Mouse (Mus musculus): ENCODE data around the gene 2310034G01Rik.

Gene 2310034G01Rik

DNA sequence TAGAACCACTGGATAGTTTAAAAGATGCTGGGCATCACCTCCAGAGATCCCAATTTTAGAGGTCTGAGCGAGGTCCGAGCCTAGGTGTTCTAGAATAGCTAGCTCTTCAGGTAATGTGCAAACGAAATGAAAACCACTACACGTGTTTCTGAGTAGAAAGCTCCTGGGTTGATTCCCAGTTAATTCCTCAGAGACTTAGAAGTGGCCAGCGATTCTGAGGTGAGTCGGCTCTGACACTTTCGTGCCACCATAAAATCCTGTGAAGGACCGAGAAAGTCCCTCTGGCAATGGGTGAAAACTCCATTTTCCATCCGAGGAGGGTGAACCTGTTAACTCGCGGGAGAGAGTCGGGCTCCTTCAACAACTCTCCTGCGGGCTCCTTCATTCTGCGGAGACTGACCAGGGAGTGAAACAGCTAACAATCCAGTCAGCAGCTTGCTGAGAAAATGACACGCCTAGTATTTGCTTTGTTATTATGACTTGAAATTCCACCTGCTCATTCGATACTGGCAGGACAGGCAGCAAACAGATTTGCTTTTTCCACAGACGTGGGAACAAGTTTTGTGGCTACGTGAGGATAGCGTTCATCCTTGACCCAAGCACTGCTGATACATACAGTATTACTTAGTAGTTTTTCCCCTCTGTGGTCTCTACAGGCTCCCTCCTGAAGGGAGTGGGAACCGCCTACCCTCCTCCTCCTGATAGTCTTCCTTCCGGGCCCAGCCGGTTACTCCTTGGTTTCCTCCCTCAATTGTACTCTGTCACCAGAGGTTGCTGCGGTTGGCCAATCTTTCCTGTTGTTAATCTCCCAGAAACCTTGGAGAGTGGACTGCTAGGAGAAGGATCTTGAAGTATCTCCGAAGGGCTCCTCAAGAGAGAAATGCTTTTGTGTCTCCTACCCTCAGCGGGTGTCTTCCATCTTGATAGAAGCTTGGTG, 7.5 kb upstream of the 2310034G01Rik start:
- no peak for DNase-seq (ENCODE audit: low spot score in 2 of 2)

GRCm38 (mm10) chr19:46356701-46357138, 6.6 kb upstream of the 2310034G01Rik start:
- peak; percentile 80 to 90 for DNase-seq (ENCODE audit: low spot score in 2 of 2)

GRCm38 (mm10) chr19:46349550-46349949, 552 bp downstream of the 2310034G01Rik start:
- DNase-seq (ENCODE audit: low spot score in 2 of 2), result no peak

DNA sequence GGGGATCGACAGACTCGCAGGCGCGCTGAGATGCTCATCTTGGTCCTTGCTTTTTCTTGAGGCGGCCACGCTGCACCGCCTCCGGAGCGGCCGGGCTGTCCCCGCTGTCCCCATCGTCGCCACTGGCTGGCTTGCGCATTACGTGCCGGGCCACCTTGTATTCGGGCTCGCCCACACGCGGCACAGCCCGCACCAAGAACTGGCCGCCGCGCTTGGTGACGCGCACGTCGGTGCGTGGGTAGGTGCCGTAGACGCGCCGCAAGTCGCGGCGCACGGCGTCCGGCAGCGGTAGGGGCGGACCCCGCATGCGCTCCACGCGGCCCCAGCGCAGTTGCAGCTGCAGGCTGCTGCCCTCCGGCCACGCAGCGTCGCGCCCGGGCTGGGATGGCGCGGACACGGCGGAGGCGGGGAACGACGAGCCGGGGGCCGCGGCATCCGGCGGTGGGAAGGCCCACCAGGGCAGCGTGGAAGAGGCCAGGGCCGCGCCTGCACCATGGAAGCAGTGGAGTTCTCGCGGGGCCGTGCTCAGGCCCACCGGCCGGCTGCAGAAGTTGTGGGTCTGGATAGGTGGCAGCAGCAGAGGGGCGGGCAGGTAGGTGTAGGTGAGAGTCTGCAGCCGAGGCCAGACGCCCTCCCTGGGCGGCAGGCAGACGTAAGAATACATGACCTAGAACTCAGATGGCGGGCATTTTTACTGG, 1.2 kb downstream of the 2310034G01Rik start:
- peak; percentile 60 to 79 for DNase-seq (ENCODE audit: low spot score in 2 of 2)

DNA sequence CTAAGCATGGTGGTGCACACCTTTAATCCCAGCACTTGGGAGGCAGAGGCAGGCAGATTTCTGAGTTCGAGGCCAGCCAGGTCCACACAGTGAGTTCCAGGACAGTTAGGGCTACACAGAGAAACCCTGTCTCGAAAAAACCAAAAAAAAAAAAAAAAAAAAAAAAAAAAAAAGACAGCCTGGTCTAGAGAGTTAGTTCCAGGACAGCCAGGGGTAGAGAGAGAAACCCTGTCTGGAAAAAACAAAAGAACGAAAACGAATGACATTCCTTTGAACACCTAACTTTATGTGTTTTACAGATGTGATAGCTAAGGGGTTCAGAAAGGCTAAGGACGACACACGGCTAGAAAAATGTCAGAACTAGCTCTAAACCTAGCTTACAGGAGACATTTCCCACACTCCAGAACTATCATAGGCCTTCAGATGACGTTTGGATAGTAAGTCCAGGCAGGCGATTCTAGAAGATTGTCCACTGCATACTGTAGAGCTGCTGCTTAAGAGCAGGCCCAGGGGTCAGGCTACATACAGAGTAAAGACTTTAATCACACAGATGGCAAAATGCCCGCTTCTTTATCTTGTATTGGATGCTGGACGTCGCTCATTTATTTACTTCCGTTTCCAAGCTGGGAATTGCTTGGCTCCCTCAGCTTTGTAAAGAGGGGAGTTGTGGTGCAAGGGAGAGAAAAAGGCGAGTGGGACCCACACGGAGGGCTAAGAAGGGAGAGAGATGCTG, 2.0 kb downstream of the 2310034G01Rik start:
- DNase-seq (ENCODE audit: low spot score in 2 of 2), result no peak

DNA sequence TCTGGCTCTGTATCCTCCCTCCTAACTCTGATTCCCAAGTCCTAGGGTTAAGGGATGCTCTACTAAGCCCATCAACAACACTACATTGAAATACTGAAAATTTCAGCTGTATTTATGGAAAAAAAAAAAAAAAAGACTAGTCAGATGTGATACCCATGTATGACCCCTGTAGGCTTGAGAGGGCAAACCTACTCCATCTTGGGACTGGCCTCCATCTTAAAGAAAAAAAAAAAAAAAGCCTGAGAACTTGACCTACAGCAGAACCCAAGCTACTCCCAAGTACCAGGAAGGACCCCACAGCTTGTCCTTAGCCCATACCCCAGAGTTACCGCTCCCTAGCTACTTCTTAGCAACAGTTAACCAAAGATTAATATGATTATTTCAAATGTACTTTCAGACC, 3.0 kb downstream of the 2310034G01Rik start:
- DNase-seq (ENCODE audit: low spot score in 2 of 2), result no peak

GRCm38 (mm10) chr19:46344710-46345419, 5.2 kb downstream of the 2310034G01Rik start:
- DNase-seq (ENCODE audit: low spot score in 2 of 2), result no peak

- peak; percentile 56 to 78 for DNase-seq (ENCODE audit: low spot score in 2 of 2)
Measured at GRCm38 (mm10) chr19:46339287-46339971, 10.7 kb downstream of the 2310034G01Rik start.

- no peak for DNase-seq (ENCODE audit: low spot score in 2 of 2)
Measured at GRCm38 (mm10) chr19:46338942-46339286, 11.2 kb downstream of the 2310034G01Rik start.

GRCm38 (mm10) chr19:46338331-46338936, 11.7 kb downstream of the 2310034G01Rik start, which contains the start of gene Cuedc2:
Cuedc2 (minus strand) TSS chr19:46338702.
- DNase-seq (ENCODE audit: low spot score in 2 of 2), result peak; percentile 98

DNA sequence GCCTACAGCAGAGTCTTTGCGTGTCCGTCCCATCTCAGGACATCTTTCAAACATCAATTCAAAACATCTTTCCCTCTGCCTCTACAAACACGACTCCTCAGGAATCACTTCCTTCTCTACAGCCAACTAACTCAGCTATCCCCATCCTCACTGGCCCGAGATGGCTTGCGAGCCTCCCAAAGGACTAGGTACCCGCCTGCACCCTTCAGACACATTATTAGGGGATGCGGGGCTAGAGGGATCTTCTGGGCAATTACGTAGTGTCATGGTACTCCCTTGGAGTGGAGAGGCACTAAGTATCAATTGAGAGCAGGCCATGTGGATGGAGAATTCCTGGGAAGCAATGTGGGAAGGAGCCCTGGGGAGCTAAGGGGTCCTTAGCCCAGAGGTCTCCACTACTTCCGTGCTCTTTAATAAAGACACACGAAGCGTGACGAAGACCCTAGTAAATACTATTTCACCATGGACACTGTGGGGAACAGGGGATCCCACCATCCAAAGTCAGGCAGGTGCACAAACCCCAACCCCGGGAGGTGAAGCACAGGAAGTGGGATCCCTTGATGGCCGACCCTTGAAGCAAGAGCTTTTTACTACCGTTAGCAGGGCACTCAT, 12.3 kb downstream of the 2310034G01Rik start:
- DNase-seq (ENCODE audit: low spot score in 2 of 2), result peak in 1 of 2 experiments; percentile 64

DNA sequence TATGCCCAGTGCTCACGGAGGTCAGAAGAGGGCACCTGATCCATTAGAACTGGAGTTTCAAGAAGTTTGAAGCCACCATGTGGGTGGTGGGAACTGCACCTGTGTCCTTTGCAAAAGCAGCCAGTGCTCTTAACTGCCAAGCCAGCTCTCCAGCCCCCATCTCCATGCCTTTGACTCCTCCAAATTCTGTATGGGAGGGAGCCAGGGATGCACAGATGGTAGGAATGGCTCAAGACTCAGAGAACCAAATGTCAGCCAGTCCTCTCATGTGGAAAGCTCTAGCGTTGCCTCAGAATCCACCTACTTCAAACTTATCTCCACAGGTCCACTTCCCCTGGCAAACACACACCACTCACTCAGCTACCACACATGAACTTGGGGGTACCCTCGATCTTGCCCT, 16.2 kb downstream of the 2310034G01Rik start:
- no peak for DNase-seq (ENCODE audit: low spot score in 2 of 2)

GRCm38 (mm10) chr19:46332721-46333339, 17.3 kb downstream of the 2310034G01Rik start:
- DNase-seq (ENCODE audit: low spot score in 2 of 2), result no peak

GRCm38 (mm10) chr19:46331936-46332335, 18.2 kb downstream of the 2310034G01Rik start:
- DNase-seq (ENCODE audit: low spot score in 2 of 2), result no peak

DNA sequence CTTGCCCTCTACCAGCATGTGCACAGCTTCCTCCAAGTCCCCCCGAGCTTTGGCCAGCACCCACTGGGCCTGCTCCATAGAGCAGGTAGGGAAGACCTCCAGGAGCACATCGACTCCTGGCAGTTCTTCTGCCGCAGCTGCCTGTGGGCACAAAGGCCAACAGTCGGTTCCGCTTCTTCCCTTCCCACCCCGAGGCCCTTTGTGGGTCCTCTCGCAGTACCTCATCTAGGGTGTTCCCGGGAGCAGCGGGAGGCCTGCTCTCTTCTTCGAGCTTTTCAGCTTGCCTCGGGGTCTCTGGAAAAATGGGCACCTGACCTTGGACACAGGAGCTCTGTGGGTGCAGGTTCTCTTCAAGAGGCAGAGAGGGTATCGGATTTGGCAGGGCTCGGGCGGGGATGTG, 18.8 kb downstream of the 2310034G01Rik start:
- no peak for DNase-seq (ENCODE audit: low spot score in 2 of 2)

GRCm38 (mm10) chr19:46330696-46331095, 19.4 kb downstream of the 2310034G01Rik start:
- DNase-seq (ENCODE audit: low spot score in 2 of 2), result no peak

DNA sequence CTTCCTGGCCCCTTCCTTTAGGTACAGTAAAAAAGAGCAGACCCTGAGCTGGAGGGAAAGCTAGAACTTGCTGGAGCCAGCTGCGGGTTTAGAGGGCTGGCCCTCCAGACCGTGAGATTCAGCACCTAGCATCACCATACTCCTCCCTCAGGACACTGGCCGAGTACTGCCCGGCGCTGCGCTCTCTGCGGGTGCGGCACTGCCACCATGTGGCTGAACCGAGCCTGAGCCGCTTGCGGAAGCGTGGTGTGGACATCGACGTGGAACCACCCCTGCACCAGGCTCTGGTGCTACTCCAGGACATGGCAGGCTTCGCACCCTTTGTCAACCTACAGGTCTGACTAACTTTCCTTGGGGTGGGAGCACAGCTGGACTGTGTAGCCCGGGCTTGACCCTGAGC, 20.2 kb downstream of the 2310034G01Rik start:
- DNase-seq (ENCODE audit: low spot score in 2 of 2), result peak; percentile 85 to 93

DNA sequence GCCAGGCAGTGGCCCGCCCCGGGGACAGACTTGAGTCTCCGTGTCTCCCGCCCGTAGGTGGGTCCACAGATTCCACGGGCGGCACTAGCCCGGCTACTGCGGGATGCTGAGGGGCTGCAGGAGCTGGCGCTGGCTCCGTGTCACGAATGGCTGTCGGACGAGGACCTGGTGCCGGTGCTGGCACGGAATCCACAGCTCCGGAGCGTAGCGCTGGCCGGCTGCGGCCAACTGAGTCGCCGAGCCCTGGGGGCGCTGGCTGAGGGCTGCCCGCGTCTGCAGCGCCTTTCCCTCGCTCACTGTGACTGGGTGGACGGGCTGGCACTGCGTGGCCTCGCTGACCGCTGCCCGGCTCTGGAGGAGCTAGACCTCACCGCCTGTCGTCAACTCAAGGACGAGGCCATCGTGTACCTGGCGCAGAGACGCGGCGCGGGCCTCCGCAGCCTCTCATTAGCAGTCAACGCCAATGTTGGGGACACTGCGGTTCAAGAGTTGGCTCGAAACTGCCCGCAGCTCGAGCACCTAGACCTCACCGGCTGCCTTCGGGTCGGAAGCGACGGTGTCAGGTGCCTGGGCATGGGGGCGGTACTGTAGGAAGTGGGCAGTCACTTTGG, 21.0 kb downstream of the 2310034G01Rik start:
- no peak for DNase-seq (ENCODE audit: low spot score in 2 of 2)

Measured in spleen, postnatal 4 days (tissue).